Mouse (Mus musculus): ENCODE results near the gene Dync1i1.
"Not testable (repeated sequence)": the region's sequence is repeated elsewhere in the genome, so short reads cannot be mapped to it uniquely, and the experiment has no call there.

Gene Dync1i1

GRCm38 (mm10) chr6:5725611-5726236 is at the start of gene Dync1i1:
Dync1i1 (plus strand) TSS chr6:5725639.
- in situ Hi-C loops (cut with MboI), result no loop called here

DNA sequence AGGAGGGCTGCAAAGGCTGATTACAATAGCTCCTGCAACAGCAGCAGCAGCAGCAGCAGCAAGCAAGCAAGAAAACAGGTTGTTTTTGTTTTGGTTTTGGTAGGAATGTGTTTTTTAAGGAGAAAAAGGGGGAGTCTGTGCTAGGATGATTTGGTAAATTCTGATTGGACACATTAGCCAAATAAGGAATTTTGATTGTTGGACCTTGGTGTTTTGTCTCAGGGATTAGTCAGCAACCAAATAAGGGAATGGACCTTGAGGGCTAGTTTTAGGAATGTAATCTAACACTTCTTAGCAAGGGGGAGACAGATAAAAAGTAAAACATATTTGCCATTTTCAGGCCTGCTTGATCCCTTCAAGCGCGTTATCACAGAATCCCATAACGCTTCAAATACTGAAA is 45.7 kb upstream of the Dync1i1 start:
- in situ Hi-C loops (cut with MboI), result no loop called here

DNA sequence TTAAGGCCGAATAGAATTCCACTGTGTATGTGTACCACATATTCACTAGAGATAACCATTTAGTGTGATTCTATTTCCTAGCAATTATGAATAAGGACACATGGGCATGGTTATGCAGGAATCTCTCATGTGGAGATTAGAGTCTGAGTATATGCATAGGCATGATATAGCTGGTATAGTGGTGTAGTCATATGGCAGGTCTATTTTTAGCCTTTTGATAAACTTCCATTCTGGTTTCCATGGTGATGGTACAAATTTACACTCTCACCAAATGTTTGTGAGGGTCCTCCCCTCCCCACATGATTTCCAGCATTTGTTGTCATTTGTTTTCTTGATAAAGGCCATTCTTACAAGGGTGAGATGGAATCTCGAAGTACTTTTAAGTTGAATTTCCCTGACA is 23.6 kb upstream of the Dync1i1 start:
- in situ Hi-C loops (cut with MboI), result no loop called here

GRCm38 (mm10) chr6:5707894-5708293 is 17.5 kb upstream of the Dync1i1 start:
- in situ Hi-C loops (cut with MboI), result not testable (repeated sequence)

DNA sequence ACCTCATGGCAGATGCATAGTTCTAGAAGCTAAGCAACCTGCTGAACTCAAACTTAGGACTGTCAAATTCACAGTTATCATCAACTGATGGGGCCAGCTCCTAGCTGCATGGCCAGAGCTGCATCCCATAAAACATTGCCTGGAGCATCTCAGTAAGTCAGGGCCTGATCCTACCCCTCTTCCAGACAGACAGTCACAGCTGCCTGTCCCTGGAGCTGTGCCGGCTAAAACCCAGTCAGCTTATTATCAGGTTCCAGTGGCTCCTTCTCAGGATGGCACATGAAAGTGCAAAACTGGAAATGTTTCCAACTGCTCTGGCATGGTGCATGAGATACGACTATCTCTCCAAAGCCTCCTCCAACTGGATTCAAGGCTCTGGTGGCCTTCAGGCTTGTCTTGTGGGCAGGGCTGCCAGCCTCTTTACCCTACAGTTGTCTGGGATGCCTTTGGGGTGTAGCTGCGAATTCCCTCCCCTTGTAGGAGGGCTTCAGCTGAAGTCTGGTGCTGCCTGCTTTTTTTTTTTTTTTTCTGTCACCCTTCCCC is 15.3 kb upstream of the Dync1i1 start:
- in situ Hi-C loops (cut with MboI), result no loop called here

GRCm38 (mm10) chr6:5712620-5713019 is 12.8 kb upstream of the Dync1i1 start:
- in situ Hi-C loops (cut with MboI), result no loop called here

- in situ Hi-C loops (cut with MboI), result no loop called here
These were observed 10.3 kb upstream of the Dync1i1 start for GRCm38 (mm10) chr6:5715101-5715618.

DNA sequence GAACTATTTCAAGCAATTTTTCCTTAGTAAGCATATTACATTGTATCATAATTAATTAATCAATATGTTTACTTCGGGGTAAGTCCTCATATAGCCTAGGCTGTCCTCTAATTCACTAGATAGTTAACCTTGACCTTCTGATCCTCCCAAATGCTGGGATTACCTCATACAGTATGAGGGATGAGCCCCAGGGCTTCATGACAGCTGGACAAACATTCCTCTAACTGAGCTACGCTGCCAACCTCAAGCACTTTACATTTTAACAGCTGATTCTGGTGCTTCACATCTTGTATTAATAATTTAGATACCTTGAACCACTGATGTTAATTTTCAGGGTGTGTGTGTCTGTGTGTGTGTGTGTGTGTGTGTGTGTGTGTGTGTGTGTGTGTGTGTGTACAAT is 6.5 kb upstream of the Dync1i1 start:
- in situ Hi-C loops (cut with MboI), result no loop called here

GRCm38 (mm10) chr6:5720716-5721115 is 4.7 kb upstream of the Dync1i1 start:
- in situ Hi-C loops (cut with MboI), result not testable (repeated sequence)

DNA sequence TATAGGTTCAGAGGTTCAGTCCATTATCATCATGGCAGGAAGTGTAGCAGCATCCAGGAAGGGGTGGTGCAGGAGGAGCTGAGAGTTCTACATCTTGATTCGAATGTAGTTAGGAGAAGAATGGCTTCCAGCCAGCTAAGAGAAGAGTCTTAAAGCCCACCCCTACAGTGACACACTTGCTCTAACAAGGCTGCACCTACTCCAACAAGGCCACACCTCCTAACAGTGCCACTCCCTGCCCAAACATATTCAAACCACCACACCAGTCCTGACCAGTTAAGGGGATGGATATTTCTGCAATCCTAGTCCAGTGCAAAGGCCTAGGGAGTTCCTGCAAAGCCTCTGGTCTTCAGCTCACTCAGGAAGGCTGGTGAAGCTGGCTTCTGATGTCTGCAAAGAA is 1.5 kb upstream of the Dync1i1 start:
- in situ Hi-C loops (cut with MboI), result no loop called here

GRCm38 (mm10) chr6:5726237-5726670 is 815 bp downstream of the Dync1i1 start:
- in situ Hi-C loops (cut with MboI), result no loop called here

DNA sequence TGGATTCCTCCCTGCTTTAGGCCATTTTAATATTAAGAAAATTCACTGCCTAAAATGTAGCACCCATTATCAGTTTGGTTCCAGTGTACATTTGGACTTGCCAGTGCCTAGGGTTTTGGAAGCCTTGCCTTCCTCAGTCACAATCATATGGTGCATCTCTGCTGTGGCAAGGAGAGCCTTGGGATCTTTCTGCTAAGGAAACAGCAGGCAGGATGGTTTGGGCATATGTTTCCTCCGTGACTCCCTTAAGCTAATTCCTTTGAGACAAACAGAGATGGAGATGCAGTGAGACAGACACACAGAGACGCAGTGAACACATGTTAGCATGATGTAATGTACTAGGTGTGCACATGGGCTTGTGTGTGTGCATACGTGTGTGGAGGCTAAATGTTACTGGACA is 7.8 kb downstream of the Dync1i1 start:
- in situ Hi-C loops (cut with MboI), result no loop called here

GRCm38 (mm10) chr6:5734398-5734797 is 9.0 kb downstream of the Dync1i1 start:
- in situ Hi-C loops (cut with MboI), result no loop called here

- in situ Hi-C loops (cut with MboI), result no loop called here
These were observed 9.4 kb downstream of the Dync1i1 start for GRCm38 (mm10) chr6:5734862-5735261.

GRCm38 (mm10) chr6:5739711-5740110 is 14.3 kb downstream of the Dync1i1 start:
- in situ Hi-C loops (cut with MboI), result no loop called here

DNA sequence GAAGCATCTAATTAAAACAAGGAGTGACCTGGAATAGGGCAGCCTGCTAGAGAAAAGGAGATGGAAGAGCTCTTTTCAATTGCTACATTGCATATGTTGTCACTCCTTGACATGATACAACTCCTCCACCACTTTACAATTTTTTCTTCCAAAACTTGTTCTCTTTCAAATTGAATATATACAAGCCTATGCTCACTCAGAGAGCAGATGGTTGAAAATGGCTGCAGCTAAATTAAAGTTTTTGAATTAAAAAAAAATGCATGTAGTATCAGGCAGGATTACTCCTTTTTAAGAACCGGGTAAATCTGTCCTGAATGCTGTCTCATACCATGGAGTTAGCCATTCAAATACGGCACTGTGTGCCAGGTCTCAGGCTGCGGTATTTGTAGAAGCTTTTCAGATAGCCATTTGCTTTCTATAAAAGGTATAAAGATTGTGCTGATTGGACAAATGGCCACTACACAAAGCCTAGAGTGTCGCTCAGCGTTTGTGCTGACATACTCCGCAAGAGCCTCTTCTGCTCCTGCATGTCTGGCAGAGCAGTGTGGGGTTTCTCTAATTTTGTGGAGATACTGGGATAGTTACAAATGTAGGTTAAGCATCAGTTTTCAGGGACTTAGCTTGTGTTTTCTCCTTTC is 16.1 kb downstream of the Dync1i1 start:
- in situ Hi-C loops (cut with MboI), result no loop called here

GRCm38 (mm10) chr6:5750079-5750711 is 24.8 kb downstream of the Dync1i1 start:
- in situ Hi-C loops (cut with MboI), result no loop called here

DNA sequence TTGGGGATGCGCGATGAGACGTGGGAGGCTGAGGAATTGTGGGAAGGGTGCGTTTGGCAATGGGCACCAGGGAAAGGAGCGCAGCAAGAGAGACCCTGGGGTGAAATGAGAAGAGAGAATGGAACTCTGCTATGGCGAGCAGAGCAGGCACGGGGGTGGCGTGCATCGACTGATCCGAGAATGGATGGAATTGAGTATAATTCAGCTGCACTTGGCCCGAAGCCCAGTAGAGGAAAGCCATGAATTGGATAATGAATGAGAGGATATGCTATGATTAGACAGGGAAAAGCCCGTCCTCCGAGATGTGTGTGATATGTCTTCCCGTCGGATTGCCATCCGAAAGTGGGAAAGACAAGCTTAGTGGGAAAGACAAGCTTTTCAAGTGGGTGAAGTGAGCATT is 26.7 kb downstream of the Dync1i1 start:
- in situ Hi-C loops (cut with MboI), result no loop called here

GRCm38 (mm10) chr6:5752617-5753016 is 27.2 kb downstream of the Dync1i1 start:
- in situ Hi-C loops (cut with MboI), result no loop called here

DNA sequence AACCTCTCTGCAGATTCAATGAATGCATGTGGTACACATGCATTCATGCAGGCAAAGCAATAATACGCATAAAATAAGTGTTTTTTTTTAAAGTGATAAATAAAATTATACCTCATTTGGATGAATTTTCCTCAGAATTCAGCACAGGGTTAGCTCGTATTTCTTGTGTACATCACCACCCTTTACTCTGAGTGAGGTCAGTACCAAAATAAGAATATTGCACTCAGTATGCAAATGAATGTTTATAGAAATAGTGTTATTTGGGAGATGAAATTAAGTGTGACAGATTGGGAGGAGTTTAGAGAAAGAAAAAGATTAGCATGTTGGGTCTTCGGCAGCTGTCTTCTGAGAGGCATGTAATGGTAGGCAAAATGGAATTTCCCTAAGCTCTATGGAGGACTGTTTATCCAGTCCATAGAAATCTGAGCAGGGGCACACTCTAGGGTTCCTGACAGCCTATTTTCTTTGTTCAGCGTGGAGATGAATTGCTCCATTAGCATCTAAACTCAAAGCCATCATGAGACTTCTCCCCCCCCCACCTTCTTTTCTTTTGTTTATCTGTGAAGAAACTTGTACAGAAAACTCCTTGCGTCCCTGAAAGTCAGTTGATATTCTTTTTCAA is 31.2 kb downstream of the Dync1i1 start:
- in situ Hi-C loops (cut with MboI), result no loop called here

DNA sequence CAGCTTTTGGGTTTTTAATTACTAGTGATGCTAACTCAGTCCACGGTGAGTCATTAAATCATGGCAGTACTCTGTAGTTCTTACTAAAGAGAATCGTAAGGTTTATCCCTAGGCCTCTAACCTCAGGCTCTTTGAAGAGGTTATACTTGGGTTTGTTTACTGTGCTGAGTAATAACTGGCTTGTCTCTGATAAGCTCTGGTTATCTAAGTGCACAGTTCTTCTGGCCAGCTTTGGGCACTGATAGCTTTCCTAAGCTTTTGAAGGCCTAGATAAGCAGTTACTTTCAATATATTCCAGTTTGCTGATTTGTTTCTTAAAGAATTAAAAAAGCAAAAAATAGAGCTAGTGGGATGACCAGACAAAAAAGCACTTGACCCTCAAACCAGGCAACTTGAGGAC is 37.5 kb downstream of the Dync1i1 start:
- in situ Hi-C loops (cut with MboI), result no loop called here

GRCm38 (mm10) chr6:5768576-5768975 is 43.1 kb downstream of the Dync1i1 start:
- in situ Hi-C loops (cut with MboI), result no loop called here

Measured in mature B cell (primary cell).